Mouse (Mus musculus) monocyte, adult 5-6 weeks (primary cell): ENCODE data around the gene Clic1. TPM values are rescaled to one million over a fixed set of nuclear protein-coding genes. Genes with fewer than 3 reads are reported as not detected.

Experiments
- ATAC-seq: fragments of 153-309, 156-312 bp; replicated peaks from 2 replicates; pipeline ENCODE4 v1.8.0; 2017; ENCODE audit warnings: mild to moderate bottlenecking; ENCODE audit not compliant: low TSS enrichment, insufficient number of reproducible peaks, severe bottlenecking, poor library complexity, low FRiP score
- total RNA-seq: library from RNA; stranded (forward); fragments of 200-1000, 200-491, 200-594 nt; gene quantifications from 3 replicates; pipeline ENCODE4 v1.2.3, GENCODE M21; 2017

Clic1 gene
- total RNA-seq, 1 experiment from 2014 or later, result 514 TPM

DNA sequence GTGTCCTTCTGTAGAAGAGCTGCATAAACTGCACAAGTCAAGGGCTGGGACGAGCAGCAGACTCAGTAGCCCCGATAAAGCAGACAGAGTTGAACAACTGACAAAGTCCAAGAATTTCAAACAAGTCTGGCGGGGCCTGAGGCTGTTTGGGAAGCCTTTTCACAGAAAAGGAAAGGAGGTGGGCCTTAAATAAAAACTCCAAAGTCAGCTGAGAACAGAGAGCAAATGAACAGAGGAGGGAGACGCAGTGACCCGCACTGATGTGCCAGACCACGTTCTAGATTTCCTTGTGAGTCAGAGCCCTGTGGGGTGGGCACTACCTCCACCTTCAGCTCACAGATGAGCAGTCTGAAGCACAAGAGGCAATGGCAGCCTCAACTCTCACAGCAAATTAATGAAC lies 14.9 kb upstream of the Clic1 start:
- no peak for ATAC-seq

GRCm38 (mm10) chr17:35039121-35039873 lies 10.5 kb upstream of the Clic1 start:
- no peak for ATAC-seq

DNA sequence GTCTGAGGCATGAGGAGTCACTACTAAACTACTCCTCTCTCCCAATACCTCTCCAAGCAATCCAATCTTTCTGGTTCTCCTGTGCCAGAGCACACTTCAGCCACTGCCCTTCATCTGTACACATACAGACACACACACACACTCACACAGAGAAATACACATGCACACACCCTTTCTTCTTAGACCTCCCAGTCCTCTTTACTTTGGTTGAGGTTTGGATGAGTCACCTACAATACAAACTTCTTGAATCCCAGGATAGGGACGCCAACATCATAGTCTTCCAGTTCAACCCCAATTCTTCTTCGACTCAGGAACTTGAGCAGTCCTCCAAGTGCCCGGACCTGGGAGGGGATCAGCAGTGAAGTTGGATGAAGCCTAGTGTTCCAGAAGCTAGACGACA lies 6.0 kb upstream of the Clic1 start:
- ATAC-seq, result no peak

DNA sequence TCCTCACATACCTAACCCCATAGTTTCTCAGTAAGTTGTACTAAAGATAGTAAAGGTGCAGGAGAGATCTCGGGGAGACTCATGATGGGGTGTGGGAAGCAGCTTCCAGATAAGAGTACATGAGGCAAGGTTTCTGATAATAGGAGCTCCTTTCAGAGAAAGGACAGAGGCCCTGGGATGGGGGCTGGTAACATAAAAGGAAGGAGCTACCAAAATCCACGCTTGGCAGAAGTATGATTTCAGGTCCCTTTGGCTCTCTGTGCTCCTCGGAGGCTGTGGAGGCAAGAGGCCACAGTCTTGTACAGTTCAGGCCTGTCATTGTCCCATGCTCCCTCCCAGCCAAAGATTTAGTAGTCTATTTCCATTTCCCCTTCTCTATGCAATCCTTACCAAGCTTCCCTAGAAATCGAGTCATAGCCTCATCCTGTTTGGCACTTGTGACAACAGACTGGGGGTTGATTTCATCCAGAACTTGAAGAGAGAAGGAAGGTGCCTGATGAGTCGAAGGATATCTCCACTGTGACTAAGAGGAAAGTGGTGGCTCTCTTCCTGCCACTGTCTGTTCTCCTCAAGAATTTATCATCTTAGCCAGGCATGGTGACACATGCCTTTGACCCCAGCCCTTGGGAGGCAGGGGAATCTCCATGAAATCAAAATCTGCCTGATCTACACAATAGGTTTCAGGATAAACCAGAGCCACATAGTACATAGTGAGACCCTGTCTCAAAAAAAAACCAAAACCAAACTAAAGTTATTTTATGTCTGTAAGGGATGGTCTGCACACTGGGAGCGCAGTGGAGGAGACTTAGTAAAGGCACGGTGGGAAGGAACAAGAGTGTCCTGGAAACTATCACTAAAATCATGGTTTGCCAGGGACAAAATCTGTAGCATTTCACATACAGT lies 4.6 kb upstream of the Clic1 start:
- ATAC-seq, result no peak

GRCm38 (mm10) chr17:35045807-35046680 lies 3.7 kb upstream of the Clic1 start:
- ATAC-seq, result no peak

DNA sequence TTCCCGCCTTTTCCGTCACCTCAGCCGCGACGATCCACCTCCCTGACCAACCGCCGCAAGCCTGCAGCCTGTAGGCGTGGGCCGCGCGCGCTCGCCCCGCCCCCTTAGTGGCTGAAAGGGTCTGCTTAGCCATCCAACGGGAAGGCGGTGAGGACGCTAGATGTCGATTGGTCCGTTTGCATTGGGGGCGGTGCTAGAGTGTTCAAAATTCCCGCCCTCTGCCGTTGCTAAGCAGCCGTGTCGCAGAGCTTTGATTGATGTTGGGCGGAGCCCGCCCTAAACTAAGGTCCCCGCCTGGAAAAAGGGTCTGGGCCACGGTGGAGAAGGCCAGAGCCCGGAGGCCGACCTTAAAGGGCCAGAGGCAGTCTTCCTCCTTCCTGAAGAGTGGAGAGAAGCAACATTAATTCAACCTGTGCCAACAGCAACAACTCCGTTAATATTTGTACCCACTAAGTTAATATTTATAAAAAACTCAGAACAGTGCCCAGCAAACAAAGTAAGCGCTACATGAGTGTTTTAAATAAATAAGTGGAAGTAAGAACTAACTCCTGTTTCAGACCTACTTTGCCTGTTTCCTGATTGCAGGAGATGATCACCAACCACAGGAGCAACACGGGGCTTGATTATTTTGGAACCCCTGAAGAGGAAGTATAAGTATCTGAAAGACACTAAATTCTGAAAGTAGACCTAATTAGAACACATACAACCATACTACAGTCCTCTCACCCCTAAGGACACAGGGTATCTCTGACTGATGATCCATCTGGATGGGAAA lies 2.9 kb upstream of the Clic1 start, which contains the start of gene Msh5:
TSS of gene Msh5 (minus strand) at position 65 of the 775 bp plus-strand sequence.
- peak; percentile 81 for ATAC-seq

GRCm38 (mm10) chr17:35047688-35048087 lies 2.1 kb upstream of the Clic1 start:
- ATAC-seq, result no peak

DNA sequence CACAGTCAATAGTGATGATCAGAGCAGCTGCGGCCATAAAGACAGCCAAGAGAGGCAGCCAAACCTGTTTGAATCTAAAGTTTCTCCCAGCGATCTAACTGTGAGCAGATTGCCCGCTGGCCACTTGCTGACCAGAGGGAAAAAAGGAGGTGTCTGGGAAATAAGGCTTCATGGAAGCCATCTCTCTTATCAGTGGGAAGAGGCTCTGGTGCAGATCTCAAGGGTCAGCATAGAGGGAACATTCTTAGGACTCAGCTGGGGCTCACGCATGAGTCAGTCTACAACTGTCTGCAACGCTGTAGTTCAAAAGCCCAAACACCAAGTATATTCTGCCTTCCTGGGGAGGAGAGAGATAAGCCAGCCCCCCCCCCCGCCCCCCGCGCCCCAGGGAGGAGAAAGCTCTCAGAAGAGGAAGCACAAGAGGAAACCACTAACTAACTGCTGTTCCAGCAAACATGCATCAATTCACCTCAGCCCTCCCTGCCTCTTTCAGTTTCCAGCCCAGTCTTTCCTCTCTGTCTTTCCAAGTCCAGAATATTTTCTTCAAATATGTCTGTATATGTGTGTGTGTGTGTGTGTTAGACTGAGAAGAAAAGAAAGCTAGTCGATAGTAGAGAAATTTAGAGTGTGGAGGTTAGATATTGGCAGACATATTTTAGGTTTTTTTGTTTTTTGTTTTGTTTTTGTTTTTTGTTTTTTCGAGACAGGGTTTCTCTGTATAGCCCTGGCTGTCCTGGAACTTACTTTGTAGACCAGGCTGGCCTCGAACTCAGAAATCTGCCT lies 1.4 kb upstream of the Clic1 start:
- ATAC-seq, result no peak

- no peak for ATAC-seq
These were observed 780 bp upstream of the Clic1 start for GRCm38 (mm10) chr17:35048932-35049440.

GRCm38 (mm10) chr17:35050126-35050750 lies 472 bp downstream of the Clic1 start:
- ATAC-seq, result peak; percentile 24

- ATAC-seq, result peak; percentile 80
These were observed 1.7 kb downstream of the Clic1 start for GRCm38 (mm10) chr17:35051156-35052086.

DNA sequence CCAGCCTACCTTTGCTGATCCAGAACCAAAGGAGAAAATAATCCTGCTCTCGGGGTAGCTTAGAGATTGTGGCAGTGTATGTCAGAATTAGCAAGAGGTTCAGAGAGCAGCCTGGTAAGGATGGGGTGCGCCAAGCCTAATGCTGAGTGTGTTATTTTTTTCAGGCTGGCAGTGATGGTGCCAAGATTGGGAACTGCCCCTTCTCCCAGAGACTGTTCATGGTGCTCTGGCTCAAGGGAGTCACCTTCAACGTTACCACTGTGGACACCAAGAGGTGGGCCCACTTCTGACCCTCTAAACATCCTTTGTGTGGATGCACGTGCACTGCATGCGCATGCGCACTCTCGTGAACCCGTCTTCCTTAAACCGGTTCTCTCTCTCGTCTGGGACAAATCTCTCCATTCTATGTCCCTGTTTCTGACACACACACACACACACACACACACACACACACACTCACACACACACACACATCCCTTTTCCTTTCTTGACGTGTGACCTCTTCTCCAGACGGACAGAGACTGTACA lies 2.6 kb downstream of the Clic1 start:
- ATAC-seq, result no peak

- ATAC-seq, result no peak
These were observed 6.1 kb downstream of the Clic1 start for GRCm38 (mm10) chr17:35055691-35056495.

GRCm38 (mm10) chr17:35057090-35057489 lies 7.3 kb downstream of the Clic1 start:
- ATAC-seq, result no peak

DNA sequence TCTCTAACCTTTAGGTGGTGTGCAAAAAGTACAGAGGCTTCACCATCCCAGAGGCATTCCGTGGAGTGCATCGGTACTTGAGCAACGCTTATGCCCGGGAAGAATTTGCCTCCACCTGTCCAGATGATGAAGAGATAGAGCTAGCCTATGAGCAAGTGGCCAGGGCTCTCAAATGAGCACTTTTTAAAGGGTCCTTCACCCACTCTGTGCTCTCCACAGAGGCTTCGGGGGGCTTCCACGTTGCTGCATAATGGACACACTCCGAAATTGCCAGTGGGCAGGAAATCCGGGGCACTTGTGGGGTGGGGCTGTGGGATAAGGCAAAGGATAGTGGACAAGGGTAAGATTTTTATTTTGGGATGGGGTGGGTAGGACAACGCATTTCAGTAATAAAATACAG lies 8.6 kb downstream of the Clic1 start:
- ATAC-seq, result no peak
